Mouse (Mus musculus) B cell, adult 2 months (primary cell): ENCODE results near the gene Olfr118.
"Not testable (repeated sequence)": the region's sequence is repeated elsewhere in the genome, so short reads cannot be mapped to it uniquely, and the experiment has no call there.

Source experiments
- DNase-seq, 2 experiments: peaks; one replicate each; pipeline ENCODE4 v3.0.0; 2022

The Olfr118 gene

GRCm38 (mm10) chr17:37666688-37667087, at the start of gene Olfr118:
Gene Olfr118 (plus strand): TSS chr17:37666988.
- no peak for DNase-seq

DNA sequence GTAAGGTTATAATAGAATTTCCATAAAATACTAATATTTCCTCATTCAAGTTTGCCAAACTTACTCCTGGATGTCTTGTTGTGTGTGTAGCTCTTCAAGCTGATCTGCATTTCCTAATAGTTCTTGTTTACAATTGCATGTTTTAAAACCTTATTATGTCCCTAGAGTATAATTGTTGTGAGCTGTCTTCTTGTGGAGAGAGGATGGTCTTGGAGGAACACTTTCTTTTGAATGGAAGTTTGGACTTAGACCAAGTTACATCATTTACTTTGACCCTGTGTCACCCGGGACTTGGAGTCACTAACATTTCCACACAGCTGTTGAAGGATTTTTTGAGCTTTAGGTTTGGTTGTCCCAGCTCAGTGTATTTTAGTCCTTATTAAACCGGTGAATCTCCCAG, 39.8 kb upstream of the Olfr118 start, which contains the start of the genes Olfr115 and Olfr116:
TSS of gene Olfr115 (minus strand) at position 101 of the 400 bp plus-strand sequence.
TSS of gene Olfr116 (minus strand) at position 191 of the 400 bp plus-strand sequence.
- no peak for DNase-seq

GRCm38 (mm10) chr17:37663682-37664081, 3.1 kb upstream of the Olfr118 start, which contains the start of gene Olfr117:
Gene Olfr117 (minus strand): TSS chr17:37663782.
- no peak for DNase-seq

- not testable (repeated sequence) for DNase-seq
Measured at GRCm38 (mm10) chr17:37696264-37696663, 29.5 kb downstream of the Olfr118 start, which contains the start of gene Olfr119. Gene Olfr119 (plus strand): TSS chr17:37696564.

GRCm38 (mm10) chr17:37721508-37721907, 54.7 kb downstream of the Olfr118 start, which contains the start of gene Olfr120:
Gene Olfr120 (plus strand): TSS chr17:37721808.
- DNase-seq = no peak
